In the genomic region with DNA sequence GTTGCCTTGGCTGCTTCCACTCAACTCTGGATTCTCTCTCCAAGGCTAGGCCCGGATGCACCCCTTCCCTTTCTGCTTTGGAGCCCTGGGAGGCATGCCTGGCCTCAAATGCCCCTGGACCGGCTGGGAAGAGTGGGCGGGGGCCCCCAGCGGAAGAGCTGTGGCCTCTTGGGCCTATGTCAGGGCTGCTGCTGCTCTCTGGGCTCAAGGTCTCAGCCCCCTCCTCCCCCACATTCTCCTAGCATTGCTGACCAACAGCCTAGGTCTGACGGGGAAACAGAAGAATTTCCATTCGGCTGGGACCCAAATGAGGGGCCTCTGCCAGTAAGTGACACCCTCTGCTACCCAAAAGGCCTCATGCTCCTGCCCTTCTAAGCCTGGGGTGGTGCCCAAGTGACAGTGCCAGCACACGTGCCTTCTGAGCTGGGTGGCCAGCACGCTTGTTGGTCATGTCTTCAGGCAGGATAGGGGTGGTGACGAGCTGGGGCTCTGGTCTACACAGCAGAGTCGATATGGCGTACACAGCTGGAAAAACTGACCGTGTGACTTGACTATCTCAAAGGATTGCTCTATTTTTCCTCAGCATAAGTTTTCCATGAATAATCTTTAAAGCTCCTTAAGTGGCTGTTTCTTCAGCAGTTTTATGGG, we compare ENCODE assay signal across 7 mouse cellular contexts. TPM values are rescaled to one million over a fixed set of nuclear protein-coding genes. Genes with fewer than 3 reads are reported as not detected.
A peak's percentile ranks its signal among the peaks of the same experiment; 100 is the strongest.
DNase-seq lines count a peak whose midpoint lies in the region; ATAC-seq lines count a peak whose summit lies in the region.

No protein-coding gene starts in this region.

- peak; percentile 85 for DNase-seq in Muller cell, postnatal 12 days (ENCODE audit: inconsistent ontology term)
- DNase-seq in adipocyte (ENCODE audit: low spot score) = peak; percentile 70
- peak; percentile 81 for DNase-seq in kidney, postnatal 10 days
- DNase-seq in cerebellum, postnatal 36 days = no peak
- no peak for DNase-seq in left cerebral cortex, adult 8-10 months (ENCODE audit: low spot score in 2 of 2)

- no peak overlapping the region for H3K9ac ChIP-seq in heart, embryonic 12.5 days

- peak overlapping the region; percentile 69 for H3K27ac ChIP-seq in heart, embryonic 12.5 days (ENCODE audit: poor library complexity, severe bottlenecking)

- no peaks in the 10 kb centered on the region for H3K27me3 ChIP-seq in heart, embryonic 12.5 days (replicated peaks)

- peaks cover 44% of the 10 kb centered on the region for H3K4me1 ChIP-seq in heart, embryonic 12.5 days (replicated peaks)

- H3K9me3 ChIP-seq in heart, embryonic 12.5 days (replicated peaks) = no peaks in the 10 kb centered on the region

- no peak overlapping the region for H3K4me3 ChIP-seq in heart, embryonic 12.5 days

- H3K4me2 ChIP-seq in heart, embryonic 12.5 days = no peak overlapping the region

- H3K36me3 ChIP-seq in heart, embryonic 12.5 days = no peaks in the 10 kb centered on the region

- ATAC-seq in heart, embryonic 12.5 days (ENCODE audit: insufficient number of reproducible peaks, low FRiP score) = 0 out of 2 replicates have a peak, but pooled peaks have one; percentile 33
- no peak for ATAC-seq in CD4-positive, CD25-positive, alpha-beta regulatory T cell, adult 4 months

- WGBS in heart, embryonic 12.5 days = 39% methylated on average over 12 of the region's 12 CpGs

RNA-seq across cellular contexts. Expression of a gene that starts 29.0 kb away (rescaled TPM):
- 14.0 and 18.0 TPM in 2 replicates for polyA plus RNA-seq in heart, embryonic 12.5 days (2016; fragmentation: Nextera tagmentation; extraction: Ambion mirVana)
- under 1 TPM in 1 of 2 experiments, not detected in 1; 0.30 TPM for polyA plus RNA-seq in CD4-positive, CD25-positive, alpha-beta regulatory T cell, adult 4 months (2017; shearing (Covaris generic))
- 100 to 1,000 TPM in 3 of 4 experiments, 10 to 100 TPM in 1; 90.0 to 133 (median 114) TPM for total RNA-seq in left cerebral cortex, adult 8-10 months (2022)

RNA-seq across cellular contexts. Expression of a gene that starts 55.4 kb away (rescaled TPM):
- 54.6 and 54.7 TPM in 2 replicates for polyA plus RNA-seq in heart, embryonic 12.5 days (2016; fragmentation: Nextera tagmentation; extraction: Ambion mirVana)
- polyA plus RNA-seq in CD4-positive, CD25-positive, alpha-beta regulatory T cell, adult 4 months (2017; shearing (Covaris generic)) = 10 to 100 TPM in 1 of 2 experiments, 1 to 10 TPM in 1; 7.6 to 16.5 TPM
- total RNA-seq in left cerebral cortex, adult 8-10 months (2022) = 1 to 10 TPM; 4.0 to 4.7 (median 4.3) TPM

Comparison
In these comparisons a context has a peak if more than half of its experiments do, and no peak if none do; other contexts are left out.
1. DNase-seq: peak in Muller cell, postnatal 12 days (single experiment), adipocyte (single experiment) and kidney, postnatal 10 days (single experiment); none in cerebellum, postnatal 36 days (0 of 2) and left cerebral cortex, adult 8-10 months (0 of 2).
2. RNA of a gene that starts 29.0 kb away (polyA plus RNA-seq): 14.0 to 18.0 TPM in heart, embryonic 12.5 days; 0.30 TPM in CD4-positive, CD25-positive, alpha-beta regulatory T cell, adult 4 months; every median in the first group is over 10 times any median in the second.